Mouse (Mus musculus) gastrocnemius, adult 2 months (tissue): ENCODE data around the gene Grin2b. TPM values are rescaled to one million over a fixed set of nuclear protein-coding genes. Genes with fewer than 3 reads are reported as not detected.

Experiments
- DNase-seq: peaks from one replicate; pipeline ENCODE4 v3.0.0; 2022
- H3K27ac ChIP-seq: fragments of 200-600 bp; 2 replicates; pipeline ENCODE4 v1.8.1; 2022; ENCODE audit warnings: mild to moderate bottlenecking
- H3K4me3 ChIP-seq: fragments of 200-600 bp; 2 replicates; pipeline ENCODE4 v1.8.1; 2022; ENCODE audit warnings: mild to moderate bottlenecking, moderate library complexity
- CTCF ChIP-seq: fragments of 200-600 bp; IDR thresholded peaks from 2 replicates; pipeline ENCODE4 v1.8.1; 2022; ENCODE audit warnings: antibody characterized with exemption, mild to moderate bottlenecking, moderate library complexity
- intact Hi-C: fragments of 180-260 bp; cut with DNase I; formaldehyde crosslinking; loops from one replicate; pipeline ENCODE4 v1.15.1; 2025
- total RNA-seq, 2 experiments: library from RNA; stranded (reverse); gene quantifications; 2 replicates each; pipeline ENCODE4 v1.2.3; 2021

Gene Grin2b
- total RNA-seq, 2 experiments from 2014 or later, result 0.03 TPM; not detected in 1

- no peak overlapping the region for H3K4me3 ChIP-seq
- intact Hi-C loops, result loop anchor here (2.0 to 10.0 kb wide), 2 partner anchors 228 to 448 kb away; no protein-coding TSS in a partner anchor
- TF ChIP-seq CTCF, result no peak
These were observed 266.2 kb downstream of the Grin2b start for GRCm38 (mm10) chr6:135907137-135907536.

GRCm38 (mm10) chr6:135904391-135904790 lies 268.9 kb downstream of the Grin2b start:
- Histone ChIP-seq H3K27ac (no peak overlapping the region), H3K4me3 (no peak overlapping the region)
- no peak for TF ChIP-seq CTCF
- no peak for DNase-seq
- intact Hi-C loops, result loop anchor here (10.0 kb wide), 1 partner anchor 230 kb away; no protein-coding TSS in a partner anchor

More at GRCm38 (mm10) chr6:135907137-135907536, 266.2 kb downstream of the Grin2b start:
- DNase-seq, result no peak
- H3K27ac ChIP-seq, result no peak overlapping the region

- TF ChIP-seq CTCF, result no peak
- Histone ChIP-seq H3K27ac (no peak overlapping the region), H3K4me3 (no peak overlapping the region)
- DNase-seq, result no peak
- intact Hi-C loops, result loop anchor here (10.0 kb wide), 1 partner anchor 234 kb away; no protein-coding TSS in a partner anchor
These were observed 272.9 kb downstream of the Grin2b start for GRCm38 (mm10) chr6:135900410-135900809.

- intact Hi-C loops, result no loop called here
- TF ChIP-seq CTCF, result no peak
These were observed 274.1 kb downstream of the Grin2b start for GRCm38 (mm10) chr6:135899225-135899624.

GRCm38 (mm10) chr6:135894793-135895228 lies 278.5 kb downstream of the Grin2b start:
- intact Hi-C loops, result no loop called here
- H3K27ac ChIP-seq, result no peak overlapping the region
- no peak for DNase-seq
- no peak overlapping the region for H3K4me3 ChIP-seq
- no peak for TF ChIP-seq CTCF

More at GRCm38 (mm10) chr6:135899225-135899624, 274.1 kb downstream of the Grin2b start:
- Histone ChIP-seq H3K4me3 (no peak overlapping the region), H3K27ac (no peak overlapping the region)
- no peak for DNase-seq

GRCm38 (mm10) chr6:135882611-135883010 lies 290.7 kb downstream of the Grin2b start:
- intact Hi-C loops, result no loop called here
- Histone ChIP-seq H3K4me3 (no peak overlapping the region), H3K27ac (no peak overlapping the region)
- no peak for TF ChIP-seq CTCF
- DNase-seq, result no peak

- DNase-seq, result no peak
- intact Hi-C loops, result no loop called here
- Histone ChIP-seq H3K4me3 (no peak overlapping the region), H3K27ac (no peak overlapping the region)
- no peak for TF ChIP-seq CTCF
These were observed 297.1 kb downstream of the Grin2b start for GRCm38 (mm10) chr6:135876163-135876726.

GRCm38 (mm10) chr6:135874626-135875025 lies 298.7 kb downstream of the Grin2b start:
- intact Hi-C loops, result no loop called here
- no peak overlapping the region for H3K27ac ChIP-seq
- no peak for DNase-seq
- H3K4me3 ChIP-seq, result no peak overlapping the region
- TF ChIP-seq CTCF, result no peak

- intact Hi-C loops, result no loop called here
- no peak overlapping the region for H3K4me3 ChIP-seq
- no peak for TF ChIP-seq CTCF
- H3K27ac ChIP-seq, result no peak overlapping the region
- DNase-seq, result no peak
These were observed 307.5 kb downstream of the Grin2b start for GRCm38 (mm10) chr6:135865832-135866231.

- intact Hi-C loops, result no loop called here
- Histone ChIP-seq H3K4me3 (no peak overlapping the region), H3K27ac (no peak overlapping the region)
- DNase-seq, result no peak
- TF ChIP-seq CTCF, result no peak
These were observed 309.3 kb downstream of the Grin2b start for GRCm38 (mm10) chr6:135863965-135864364.

- no peak overlapping the region for H3K27ac ChIP-seq
- no peak for TF ChIP-seq CTCF
- intact Hi-C loops, result no loop called here
- no peak overlapping the region for H3K4me3 ChIP-seq
- no peak for DNase-seq
These were observed 313.8 kb downstream of the Grin2b start for GRCm38 (mm10) chr6:135859502-135859901.

- TF ChIP-seq CTCF, result no peak
- H3K27ac ChIP-seq, result no peak overlapping the region
- intact Hi-C loops, result no loop called here
- no peak for DNase-seq
- H3K4me3 ChIP-seq, result no peak overlapping the region
These were observed 319.1 kb downstream of the Grin2b start for GRCm38 (mm10) chr6:135854173-135854591.

- TF ChIP-seq CTCF, result no peak
- intact Hi-C loops, result no loop called here
- Histone ChIP-seq H3K27ac (no peak overlapping the region), H3K4me3 (no peak overlapping the region)
- no peak for DNase-seq
These were observed 329.6 kb downstream of the Grin2b start for GRCm38 (mm10) chr6:135843755-135844154.

GRCm38 (mm10) chr6:135836353-135836752 lies 337.0 kb downstream of the Grin2b start:
- Histone ChIP-seq H3K27ac (no peak overlapping the region), H3K4me3 (no peak overlapping the region)
- DNase-seq, result no peak
- TF ChIP-seq CTCF, result no peak
- intact Hi-C loops, result no loop called here
